ENCODE assay signal across 10 mouse cellular contexts in the genomic region with DNA sequence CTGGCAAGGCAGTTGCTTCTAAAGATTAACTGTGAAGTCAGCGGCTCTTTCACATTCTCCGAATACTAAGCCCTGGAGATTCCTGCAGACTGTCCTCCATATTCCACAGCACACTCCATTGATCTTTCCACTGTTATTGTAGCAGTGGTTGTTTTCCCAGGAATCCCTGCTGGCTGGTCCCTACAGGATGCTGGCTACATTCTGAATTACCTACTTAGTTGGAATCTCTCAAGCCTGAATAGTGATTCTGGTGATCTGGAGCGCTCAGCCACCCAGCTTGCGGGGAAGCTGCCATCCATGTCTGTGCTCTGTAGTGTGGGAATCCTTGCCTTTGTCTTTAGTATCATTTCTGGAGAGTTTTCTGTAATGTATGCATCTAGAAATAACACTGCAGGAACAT. TPM values are rescaled to one million over a fixed set of nuclear protein-coding genes. Genes with fewer than 3 reads are reported as not detected.
DNase-seq lines count a peak whose midpoint lies in the region; ATAC-seq and TF ChIP-seq lines count a peak whose summit lies in the region.
"Had no signal": no experiment of that assay in that cellular context is flagged by ENCODE, and none has a peak within 500 bp of the region (broad histone marks: within the 10 kb centered on the region; RNA-seq: fewer than 3 reads in every experiment).

No protein-coding gene starts in this region.

- intact Hi-C loops in heart, adult 2 months (cut with DNase I): no loop called here
- intact Hi-C loops in heart, postnatal 14 days (cut with DNase I): no loop called here

- H3K27ac ChIP-seq in heart, adult 2 months: peak overlapping the region; percentile 45; the same call in 1 of the 2 replicates
- no peak overlapping the region for H3K27ac ChIP-seq in neural tube, embryonic 11.5 days (ENCODE audit: low read depth, low read length)
- H3K27ac ChIP-seq in hindbrain, embryonic 14.5 days: peak overlapping the region; percentile 70
- no peak overlapping the region for H3K27ac ChIP-seq in thymus, adult 2 months (ENCODE audit: control insufficient read depth, insufficient read depth, low read length)

- H3K4me1 ChIP-seq in heart, adult 2 months (ENCODE audit: control insufficient read depth, insufficient read depth, low read length): no peaks in the 10 kb centered on the region
- peaks cover 3% of the 10 kb centered on the region; the same call in 1 of the 2 replicates for H3K4me1 ChIP-seq in neural tube, embryonic 11.5 days (ENCODE audit: control insufficient read depth, insufficient read depth, low read length)
- H3K4me1 ChIP-seq in hindbrain, embryonic 14.5 days (replicated peaks; ENCODE audit: control insufficient read depth, insufficient read depth, low read length): peaks cover 17% of the 10 kb centered on the region; the same call in 1 of the 2 replicates
- H3K4me1 ChIP-seq in thymus, adult 2 months (replicated peaks; ENCODE audit: control insufficient read depth, insufficient read depth, low read length): no peaks in the 10 kb centered on the region

- 0 out of 2 replicates have a peak overlapping the region, but pooled peaks have one; percentile 12 for H3K4me2 ChIP-seq in neural tube, embryonic 11.5 days (ENCODE audit: low read depth)
- H3K4me2 ChIP-seq in hindbrain, embryonic 14.5 days (replicated peaks): peak overlapping the region; percentile 45

- peak; percentile 31; the same call in 1 of the 2 replicates for ATAC-seq in neural tube, embryonic 11.5 days (ENCODE audit: insufficient read depth, low FRiP score, low TSS enrichment)
- ATAC-seq in hindbrain, embryonic 14.5 days (ENCODE audit: low FRiP score): peak; percentile 63; the same call in 1 of the 2 replicates
- ATAC-seq: activated CD4-positive, CD25-positive, alpha-beta regulatory T cell, adult 4 months had no signal

- no peak overlapping the region for H3K9ac ChIP-seq in heart, adult 2 months (ENCODE audit: low read depth, low read length)
- no peak overlapping the region for H3K9ac ChIP-seq in neural tube, embryonic 11.5 days (ENCODE audit: low read length)
- peak overlapping the region; percentile 43 for H3K9ac ChIP-seq in hindbrain, embryonic 14.5 days

- 42% methylated on average over 4 of the region's 4 CpGs for WGBS in heart, adult 2 months
- WGBS in neural tube, embryonic 11.5 days: 30% methylated on average over 4 of the region's 4 CpGs
- WGBS in hindbrain, embryonic 14.5 days: 18% methylated on average over 4 of the region's 4 CpGs
- 78% methylated on average over 4 of the region's 4 CpGs for WGBS in thymus, adult 2 months

- H3K9me3 ChIP-seq in neural tube, embryonic 11.5 days (ENCODE audit: control insufficient read depth, low read length): no peaks in the 10 kb centered on the region
- H3K9me3 ChIP-seq in hindbrain, embryonic 14.5 days (ENCODE audit: control insufficient read depth, low read length): no peaks in the 10 kb centered on the region

- no peak for TF ChIP-seq CTCF in heart, adult 2 months (IDR thresholded peaks at IDR 0.05)
- no peak for TF ChIP-seq CTCF in thymus, adult 2 months (IDR thresholded peaks at IDR 0.05; ENCODE audit: borderline replicate concordance, control insufficient read depth, extremely low read depth, insufficient read depth, low read length, poor library complexity)

- TF ChIP-seq EP300 in heart, adult 2 months (IDR thresholded peaks at IDR 0.05; ENCODE audit: insufficient read depth, low read depth, low read length): no peak

- no peaks in the 10 kb centered on the region; the same call in 1 of the 2 replicates for H3K27me3 ChIP-seq in heart, adult 2 months (ENCODE audit: control insufficient read depth, insufficient read depth, low read length)
- H3K27me3 ChIP-seq in neural tube, embryonic 11.5 days (ENCODE audit: control insufficient read depth, insufficient read depth, low read length): no peaks in the 10 kb centered on the region
- no peaks in the 10 kb centered on the region for H3K27me3 ChIP-seq in hindbrain, embryonic 14.5 days (ENCODE audit: control insufficient read depth, insufficient read depth, low read length)
- H3K27me3 ChIP-seq in thymus, adult 2 months (ENCODE audit: control insufficient read depth, insufficient read depth, low read length): no peaks in the 10 kb centered on the region

- no peaks in the 10 kb centered on the region for H3K36me3 ChIP-seq in heart, adult 2 months (ENCODE audit: control insufficient read depth, insufficient read depth, low read length)
- H3K36me3 ChIP-seq in neural tube, embryonic 11.5 days (ENCODE audit: control insufficient read depth, insufficient read depth, low read length): no peaks in the 10 kb centered on the region
- H3K36me3 ChIP-seq in hindbrain, embryonic 14.5 days (replicated peaks; ENCODE audit: control insufficient read depth, insufficient read depth): no peaks in the 10 kb centered on the region
- H3K36me3 ChIP-seq in thymus, adult 2 months (ENCODE audit: control insufficient read depth, insufficient read depth, low read length): no peaks in the 10 kb centered on the region

- TF ChIP-seq POLR2A in heart, adult 2 months (IDR thresholded peaks at IDR 0.05; ENCODE audit: insufficient read depth, low read depth, low read length): no peak
- TF ChIP-seq POLR2A in thymus, adult 2 months (IDR thresholded peaks at IDR 0.05; ENCODE audit: control insufficient read depth, extremely low read depth, insufficient read depth, low read length, poor library complexity): no peak

- no peak for DNase-seq in heart, adult 2 months
- no peak for DNase-seq in heart, postnatal 14 days
- DNase-seq in neural tube, embryonic 11.5 days (ENCODE audit: low spot score): no peak
- DNase-seq in neural tube, embryonic 10.5 days (ENCODE audit: extremely low spot score, low spot score): no peak
- no peak for DNase-seq in hindbrain, embryonic 14.5 days (ENCODE audit: low spot score)
- DNase-seq in retina, embryonic 14.5 days (ENCODE audit: low spot score): peak; percentile 49
- DNase-seq in urinary bladder, postnatal 36 days (ENCODE audit: low spot score in 2 of 2): no peak
- DNase-seq in thymus, adult 2 months: no peak

- peak overlapping the region; percentile 20 for H3K4me3 ChIP-seq in heart, adult 2 months
- H3K4me3 ChIP-seq in neural tube, embryonic 11.5 days (ENCODE audit: low read depth, low read length): no peak overlapping the region
- no peak overlapping the region for H3K4me3 ChIP-seq in hindbrain, embryonic 14.5 days (replicated peaks; ENCODE audit: low read length)
- H3K4me3 ChIP-seq in thymus, adult 2 months (ENCODE audit: control insufficient read depth, insufficient read depth, low read length): no peak overlapping the region

- no peaks in the 10 kb centered on the region for H3K79me2 ChIP-seq in heart, adult 2 months (replicated peaks; ENCODE audit: control insufficient read depth, insufficient read depth, low read length)

RNA-seq across cellular contexts. Expression of a gene that starts 51.5 kb away (rescaled TPM):
- total RNA-seq in heart, adult 2 months (2021): under 1 TPM; 0.34 to 0.39 TPM
- polyA plus RNA-seq in heart, adult 2 months (2012; rRNA removed): 0.04 and 0.23 TPM in 2 replicates
- under 1 TPM; 0.17 to 0.31 TPM for total RNA-seq in heart, postnatal 14 days (2021)
- polyA plus RNA-seq in neural tube, embryonic 11.5 days (2014; fragmentation: Nextera tagmentation; extraction: Ambion mirVana): 15.5 and 16.7 TPM in 2 replicates
- 54.4 and 56.0 TPM in 2 replicates for polyA plus RNA-seq in hindbrain, embryonic 14.5 days (2014; fragmentation: Nextera tagmentation; extraction: Ambion mirVana)
- 0.06 and 0.08 TPM in 2 replicates for polyA plus RNA-seq in thymus, adult 2 months (2012; rRNA removed)
- polyA plus RNA-seq: liver, embryonic 16.5 days had no signal

Comparison
In these comparisons a context has a peak if more than half of its experiments do, and no peak if none do; other contexts are left out.
1. H3K27ac ChIP-seq: peak in heart, adult 2 months (single experiment) and hindbrain, embryonic 14.5 days (single experiment); none in neural tube, embryonic 11.5 days (single experiment) and thymus, adult 2 months (single experiment).
2. RNA of a gene that starts 51.5 kb away (polyA plus RNA-seq): 54.4 to 56.0 TPM in hindbrain, embryonic 14.5 days and 15.5 to 16.7 TPM in neural tube, embryonic 11.5 days; 0.06 to 0.08 TPM in thymus, adult 2 months and 0.04 to 0.23 TPM in heart, adult 2 months; every median in the first group is over 10 times any median in the second.